Mouse (Mus musculus) spleen, adult 2 months (tissue): Measurements from ENCODE around the gene D630023F18Rik.

Experiments used
- CTCF ChIP-seq: fragments of 200-500 bp; IDR thresholded peaks from 2 replicates; pipeline ENCODE4 v1.5.1; 2011; ENCODE audit warnings: mild to moderate bottlenecking, inconsistent platforms; ENCODE audit not compliant: insufficient read depth, insufficient read length, insufficient replicate concordance; ENCODE audit errors: extremely low read depth
- POLR2A ChIP-seq: fragments of 200-500 bp; IDR thresholded peaks from 2 replicates; pipeline ENCODE4 v1.6.1; 2011; ENCODE audit warnings: low read depth, low read length, inconsistent platforms

DNA sequence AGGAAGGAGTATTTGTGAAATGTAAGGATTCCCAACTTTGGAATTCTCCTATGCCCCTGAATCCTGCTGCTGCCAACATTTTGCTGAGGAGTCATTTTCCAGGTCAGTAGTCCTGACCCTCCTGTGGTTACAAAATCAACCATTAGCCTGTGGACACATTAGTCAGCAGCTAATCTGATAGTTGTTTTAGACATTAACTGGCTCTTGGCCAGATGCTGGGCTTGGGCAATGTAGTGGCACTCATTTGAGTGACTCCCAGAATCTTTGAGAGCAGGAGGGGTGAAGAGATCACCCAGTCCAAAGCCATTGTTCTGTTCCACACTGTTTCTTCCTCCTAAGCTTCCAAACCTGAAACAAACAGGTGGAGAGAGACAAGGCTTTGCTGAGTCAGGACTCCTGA lies 31.8 kb upstream of the D630023F18Rik start:
- TF ChIP-seq POLR2A (no peak), CTCF (no peak)
